Mouse (Mus musculus): ENCODE data around the gene Srsf5. TPM values are rescaled to one million over a fixed set of nuclear protein-coding genes. Genes with fewer than 3 reads are reported as not detected.

The Srsf5 gene
- 223 and 278 TPM in 2 replicates for total RNA-seq (2015; ENCODE audit: low replicate concordance)
- total RNA-seq (2017; ENCODE audit: low replicate concordance), result 504 and 624 TPM in 2 replicates

DNA sequence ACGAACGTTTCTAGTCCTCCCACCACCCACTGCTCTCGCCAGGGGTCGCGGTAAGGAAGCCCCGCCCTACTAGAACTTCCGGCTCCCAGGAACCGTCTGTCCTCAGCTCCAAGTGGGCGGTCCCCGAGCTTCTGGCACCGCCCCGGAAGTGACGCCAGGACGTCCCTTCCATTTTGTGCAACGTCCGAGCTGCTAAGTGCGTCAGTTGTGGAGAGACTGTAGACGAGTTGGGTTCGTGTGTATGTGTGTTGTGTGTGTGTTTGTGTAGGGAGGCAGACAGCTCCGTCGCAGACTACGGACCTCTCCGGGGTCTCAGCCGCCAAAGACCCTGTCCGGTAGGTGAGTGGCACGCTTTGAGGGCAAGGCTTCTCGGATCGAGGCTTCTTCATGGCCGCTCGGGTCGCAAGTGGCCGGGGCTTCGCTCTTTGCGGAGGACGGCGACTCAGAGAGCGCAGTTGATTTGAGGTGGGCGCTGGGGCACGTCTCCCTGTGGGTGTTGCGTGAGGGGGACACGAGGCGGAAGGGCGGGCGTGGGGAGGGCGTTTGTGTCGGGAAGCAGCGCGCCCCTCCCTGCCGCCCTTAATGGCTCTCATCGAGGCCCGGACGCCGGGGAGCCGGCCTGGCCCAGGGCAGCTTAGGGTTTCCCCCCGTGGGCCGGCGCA lies at the start of gene Srsf5:
Gene Srsf5 (plus strand): TSS at position 171 of the 662 bp plus-strand sequence.
- peak; percentile 80 for ATAC-seq (replicated peaks; ENCODE audit: low FRiP score, poor library complexity, severe bottlenecking)

DNA sequence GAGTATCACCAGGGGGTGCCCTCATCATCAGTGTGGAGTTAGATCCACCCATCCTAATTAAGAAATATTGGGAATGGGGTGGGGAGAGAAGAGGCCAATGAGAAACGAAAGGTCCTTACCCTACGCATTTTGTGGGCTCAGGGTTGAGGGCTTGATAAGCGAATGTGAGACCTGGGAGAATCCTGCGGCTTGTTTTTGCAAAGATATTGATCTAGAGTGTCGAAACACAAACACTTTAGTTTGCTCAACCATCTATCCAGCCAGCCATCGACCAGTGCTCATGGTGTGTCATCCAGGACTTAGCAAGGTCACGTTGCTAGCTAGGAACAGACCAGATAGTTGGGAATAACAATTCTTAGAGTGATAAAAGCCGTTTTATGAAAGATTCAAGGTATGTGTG lies 35.7 kb upstream of the Srsf5 start:
- no peak for ATAC-seq (replicated peaks; ENCODE audit: low FRiP score, poor library complexity, severe bottlenecking)

DNA sequence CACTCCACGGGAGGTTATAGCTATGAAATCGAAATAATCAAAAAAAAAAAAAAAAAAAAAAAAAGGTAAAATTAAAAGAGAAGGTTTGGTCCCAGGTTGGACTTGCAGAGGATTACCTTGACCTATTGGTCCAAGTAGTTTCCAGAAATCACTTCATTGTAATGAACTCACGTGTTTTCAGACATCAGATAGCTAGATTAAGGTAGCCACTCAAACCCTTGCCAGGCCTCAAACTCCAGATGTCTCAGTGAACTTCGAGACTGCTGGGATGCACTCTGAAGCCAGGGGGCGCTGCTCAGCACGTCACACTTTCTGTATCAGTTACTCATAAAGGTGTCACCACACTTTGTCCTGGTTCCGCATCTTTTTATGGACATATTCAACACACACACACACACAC lies 27.5 kb upstream of the Srsf5 start:
- peak; percentile 86 for ATAC-seq (replicated peaks; ENCODE audit: low FRiP score, poor library complexity, severe bottlenecking)

DNA sequence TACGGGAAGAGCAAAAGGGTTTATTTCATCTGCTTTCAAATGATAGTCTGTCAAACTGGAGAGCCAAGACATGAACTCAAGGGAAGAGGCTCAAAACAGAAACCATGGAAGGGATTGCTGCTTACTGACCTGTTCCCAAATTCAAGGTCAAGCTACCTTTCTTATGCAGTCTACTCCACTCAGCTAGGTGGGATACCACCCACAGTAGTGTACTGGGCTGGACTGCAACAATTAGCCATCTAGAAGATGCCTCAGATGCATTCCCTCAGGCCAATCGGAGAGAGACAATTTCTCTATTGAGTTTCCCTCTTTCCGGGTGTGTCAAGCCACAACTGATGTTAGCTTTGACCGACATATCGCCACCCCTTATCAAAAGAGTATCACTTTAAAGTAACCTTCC lies 24.0 kb upstream of the Srsf5 start:
- ATAC-seq (replicated peaks; ENCODE audit: low FRiP score, poor library complexity, severe bottlenecking), result no peak

DNA sequence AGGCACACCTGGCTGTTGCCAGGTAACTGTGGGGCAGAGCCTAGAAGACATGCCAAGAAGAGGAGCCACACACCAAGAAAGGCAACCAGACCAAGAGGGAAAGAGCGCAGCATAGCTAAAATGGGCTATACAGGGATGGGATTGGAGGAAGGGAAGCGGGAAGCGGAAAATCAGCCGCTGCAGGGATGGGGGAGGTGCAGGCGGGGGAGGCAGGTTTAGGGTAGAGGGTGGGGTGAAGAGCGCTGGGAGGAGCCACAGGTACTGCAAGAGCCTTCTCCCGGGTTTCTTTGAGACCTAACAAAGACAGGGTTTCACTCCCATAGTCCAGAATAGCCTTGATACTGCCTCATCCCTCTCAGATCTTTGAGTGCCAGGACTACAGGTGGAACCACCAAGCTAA lies 22.4 kb upstream of the Srsf5 start:
- no peak for ATAC-seq (replicated peaks; ENCODE audit: low FRiP score, poor library complexity, severe bottlenecking)

DNA sequence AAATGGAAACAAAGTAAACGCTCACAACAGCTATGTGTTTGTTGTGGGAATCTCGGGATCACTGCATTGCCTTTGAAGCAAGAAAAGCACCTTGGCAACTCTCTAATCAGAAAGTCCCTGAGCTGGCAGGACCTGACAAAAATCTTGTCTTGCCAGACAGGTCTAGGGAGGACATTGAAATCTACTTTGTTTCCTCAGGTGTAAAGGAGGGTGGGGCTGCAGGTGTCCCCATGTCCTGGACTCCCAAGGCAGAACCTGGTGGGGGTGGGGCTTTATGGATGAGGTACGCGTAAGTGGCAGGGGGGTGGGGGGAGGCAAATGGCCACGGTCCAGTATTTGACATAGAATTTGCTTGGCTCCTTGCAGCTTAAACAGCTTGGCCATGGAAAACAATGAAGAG lies 21.7 kb upstream of the Srsf5 start:
- ATAC-seq (replicated peaks; ENCODE audit: low FRiP score, poor library complexity, severe bottlenecking), result no peak

DNA sequence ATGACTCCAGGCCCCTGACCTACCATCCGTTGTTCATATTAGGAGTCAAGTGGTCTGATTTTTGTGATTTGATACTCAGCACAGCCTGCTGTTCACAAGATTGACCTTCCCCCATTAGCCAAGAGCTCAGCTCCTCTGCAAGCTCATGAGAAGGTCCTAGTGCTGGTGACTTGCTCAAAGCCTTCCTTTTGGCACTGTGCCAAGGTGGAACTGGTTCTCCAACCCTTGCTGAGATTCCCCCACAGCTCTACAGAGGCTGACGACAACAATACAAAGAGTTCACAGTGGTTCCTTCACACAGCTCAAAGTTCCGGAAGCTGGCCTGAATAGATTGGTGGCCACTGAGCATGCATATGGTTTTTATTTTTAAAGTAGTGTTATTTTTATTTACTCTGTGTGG lies 21.1 kb upstream of the Srsf5 start:
- ATAC-seq (replicated peaks; ENCODE audit: low FRiP score, poor library complexity, severe bottlenecking), result no peak

DNA sequence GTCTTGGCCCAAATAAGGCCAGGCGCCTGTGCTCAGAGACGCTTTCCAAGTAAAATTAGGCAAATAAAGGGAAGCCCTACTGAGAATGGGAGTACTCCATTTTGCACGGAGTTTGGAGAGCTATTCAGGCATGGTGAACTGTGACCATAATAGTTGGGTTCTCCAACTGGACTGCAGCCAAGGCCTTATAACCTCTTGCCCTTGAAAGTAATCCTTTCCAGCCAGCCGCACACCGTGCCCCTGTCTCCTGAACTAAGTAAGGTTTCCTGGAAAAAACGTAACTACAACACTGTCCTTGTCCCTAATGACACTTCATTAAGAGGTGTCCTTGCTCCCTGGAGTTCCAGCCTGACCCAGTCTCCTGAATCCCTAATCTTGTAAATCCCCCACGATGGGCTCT lies 19.4 kb upstream of the Srsf5 start:
- no peak for ATAC-seq (replicated peaks; ENCODE audit: low FRiP score, poor library complexity, severe bottlenecking)

DNA sequence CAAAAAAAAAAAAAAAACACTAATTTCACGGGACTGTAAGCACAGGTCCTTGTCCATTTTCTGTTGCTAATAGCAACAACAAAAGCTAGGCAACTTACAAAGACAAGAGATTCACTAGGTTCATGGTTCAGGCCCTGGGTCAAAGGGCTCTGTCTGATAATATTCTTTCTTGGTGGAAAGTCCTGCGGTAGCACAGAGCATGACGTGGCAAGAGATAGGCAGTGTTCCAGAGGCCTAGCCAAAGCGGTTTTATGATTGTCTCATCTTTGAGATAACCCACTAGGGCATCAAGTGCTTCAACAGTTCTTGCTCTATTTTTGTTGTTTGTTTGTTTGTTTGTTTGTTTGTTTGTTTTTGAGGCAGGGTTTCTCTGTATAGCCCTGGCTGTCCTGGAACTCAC lies 18.8 kb upstream of the Srsf5 start:
- ATAC-seq (replicated peaks; ENCODE audit: low FRiP score, poor library complexity, severe bottlenecking), result 0 out of 2 replicates have a peak, but pooled peaks have one; percentile 50

DNA sequence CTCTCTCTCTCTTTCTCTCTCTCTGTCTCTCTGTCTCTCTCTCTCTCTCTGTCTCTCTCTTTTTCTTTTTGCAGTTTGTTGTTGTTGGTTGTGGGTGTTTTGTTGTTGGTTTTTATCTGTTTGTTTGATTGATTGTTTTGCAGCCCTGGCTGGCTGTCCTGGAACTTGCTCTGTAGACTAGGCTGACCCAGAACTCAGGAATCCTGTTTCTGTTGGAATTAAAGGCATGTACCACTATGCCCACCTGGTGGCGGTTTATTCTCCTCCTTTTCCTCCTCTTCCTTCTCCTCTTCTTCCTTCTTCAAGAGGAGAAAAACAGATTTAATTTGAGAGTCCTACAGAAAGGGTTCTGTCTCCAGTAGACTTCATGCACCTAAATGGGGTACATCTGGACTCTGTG lies 17.8 kb upstream of the Srsf5 start:
- no peak for ATAC-seq (replicated peaks; ENCODE audit: low FRiP score, poor library complexity, severe bottlenecking)

DNA sequence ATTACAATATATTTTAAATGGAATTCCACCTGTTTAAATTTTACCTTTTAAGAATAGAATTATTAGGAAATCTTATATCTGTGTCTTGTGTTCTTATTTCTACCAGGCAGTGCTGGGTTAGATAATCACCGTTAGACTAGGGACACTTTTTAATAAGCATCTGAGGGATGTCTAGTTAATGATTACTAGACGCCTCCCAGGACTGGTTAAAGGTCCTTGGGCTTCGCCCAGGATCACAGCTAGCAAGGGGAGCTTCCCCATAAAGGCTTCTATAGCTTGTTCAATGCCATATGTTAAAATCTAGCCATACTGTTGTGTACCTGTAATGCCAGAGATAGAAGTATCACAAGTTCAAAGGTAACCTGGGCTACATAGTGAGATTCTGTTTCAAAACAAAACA lies 16.4 kb upstream of the Srsf5 start:
- no peak for ATAC-seq (replicated peaks; ENCODE audit: low FRiP score, poor library complexity, severe bottlenecking)

DNA sequence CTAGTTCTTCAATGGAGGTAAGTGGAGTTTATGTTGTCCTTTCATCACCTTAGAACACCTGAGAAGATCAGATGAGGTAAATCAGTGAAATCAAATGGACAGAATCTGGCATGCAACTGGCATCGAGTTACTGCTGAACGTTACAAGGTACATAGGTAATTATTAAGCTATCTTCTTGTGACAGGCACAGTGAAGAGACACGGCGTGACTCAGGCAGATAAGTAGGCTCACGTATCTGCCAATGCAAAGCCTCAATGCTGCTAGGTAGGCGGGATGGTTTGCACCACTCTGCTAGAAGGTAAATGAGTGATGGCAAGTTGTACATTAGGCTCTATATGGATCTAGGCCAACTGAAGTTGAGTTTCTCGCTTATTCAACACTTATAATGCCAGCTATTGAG lies 15.2 kb upstream of the Srsf5 start:
- ATAC-seq (replicated peaks; ENCODE audit: low FRiP score, poor library complexity, severe bottlenecking), result peak; percentile 94

DNA sequence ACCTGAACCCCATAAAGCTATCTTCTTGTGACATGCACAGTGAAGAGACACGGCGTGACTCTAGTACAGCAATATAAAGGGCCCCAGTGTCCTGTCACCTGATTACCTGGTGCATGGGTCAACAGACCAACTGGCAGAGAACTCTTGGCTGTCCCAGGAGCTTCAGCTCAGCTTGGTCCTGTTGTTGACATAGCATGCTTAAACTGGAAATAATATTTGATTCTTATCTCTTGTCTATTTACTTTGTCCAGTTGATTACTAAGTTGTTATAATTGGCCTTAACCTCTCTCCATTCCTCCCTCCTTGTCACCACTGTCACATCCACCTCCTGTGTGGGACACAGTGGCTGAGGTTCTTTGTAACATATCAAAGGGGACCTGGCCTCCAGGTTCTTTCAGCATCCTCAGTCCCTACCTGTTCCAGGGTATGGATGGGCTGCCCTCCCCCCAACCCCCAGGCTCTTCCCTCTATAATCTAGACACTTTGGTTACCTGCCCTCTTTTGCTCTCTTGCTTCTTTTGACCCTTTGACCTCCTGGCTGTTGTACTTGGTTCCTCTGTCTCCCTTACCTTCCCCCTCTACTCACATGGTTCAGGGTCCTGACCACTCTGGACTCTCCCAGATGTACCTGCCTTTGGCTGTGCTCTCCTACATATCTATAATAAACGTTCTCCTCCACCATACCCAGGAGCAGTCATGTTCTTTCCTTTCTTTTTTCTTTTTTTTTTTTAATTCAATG lies 13.7 kb upstream of the Srsf5 start:
- ATAC-seq (replicated peaks; ENCODE audit: low FRiP score, poor library complexity, severe bottlenecking), result no peak

DNA sequence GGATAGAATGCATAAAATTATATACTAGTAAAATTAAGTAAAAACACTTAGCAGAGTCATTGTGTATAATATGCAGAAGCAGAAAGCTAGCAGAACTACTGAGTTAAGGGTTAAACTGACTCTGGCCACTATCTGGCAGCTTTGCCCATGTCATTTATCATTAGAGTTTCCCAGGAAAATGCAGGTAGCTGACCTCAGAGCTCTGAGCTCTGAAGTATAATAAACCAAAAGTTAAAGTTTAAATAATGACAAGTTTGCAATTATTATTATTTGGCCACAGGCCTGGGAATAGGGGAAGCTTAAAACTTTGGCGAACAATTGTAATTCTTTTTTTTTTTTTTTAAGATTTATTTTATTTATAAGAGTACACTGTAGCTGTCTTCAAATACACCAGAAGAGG lies 12.4 kb upstream of the Srsf5 start:
- ATAC-seq (replicated peaks; ENCODE audit: low FRiP score, poor library complexity, severe bottlenecking), result no peak

DNA sequence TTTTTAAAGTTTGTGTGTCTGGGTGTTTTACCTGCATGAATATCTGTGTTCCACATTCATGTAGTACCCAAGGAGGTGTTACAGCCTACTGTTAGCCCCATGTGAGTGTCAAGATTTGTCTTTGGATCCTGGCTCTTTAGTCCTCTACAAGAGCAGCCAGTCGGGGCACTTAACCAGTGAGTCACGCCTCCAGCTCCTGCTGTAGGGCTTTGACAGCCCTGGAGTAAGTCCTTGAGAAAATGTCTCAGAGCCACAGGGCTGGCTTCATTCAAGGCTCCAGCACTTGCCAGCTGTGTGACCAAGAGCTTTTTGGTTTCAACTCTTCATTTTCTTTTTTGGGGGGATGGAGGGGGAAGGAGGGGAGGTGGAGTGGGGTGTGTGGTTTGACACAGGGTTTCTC lies 8.6 kb upstream of the Srsf5 start:
- no peak for ATAC-seq (replicated peaks; ENCODE audit: low FRiP score, poor library complexity, severe bottlenecking)

DNA sequence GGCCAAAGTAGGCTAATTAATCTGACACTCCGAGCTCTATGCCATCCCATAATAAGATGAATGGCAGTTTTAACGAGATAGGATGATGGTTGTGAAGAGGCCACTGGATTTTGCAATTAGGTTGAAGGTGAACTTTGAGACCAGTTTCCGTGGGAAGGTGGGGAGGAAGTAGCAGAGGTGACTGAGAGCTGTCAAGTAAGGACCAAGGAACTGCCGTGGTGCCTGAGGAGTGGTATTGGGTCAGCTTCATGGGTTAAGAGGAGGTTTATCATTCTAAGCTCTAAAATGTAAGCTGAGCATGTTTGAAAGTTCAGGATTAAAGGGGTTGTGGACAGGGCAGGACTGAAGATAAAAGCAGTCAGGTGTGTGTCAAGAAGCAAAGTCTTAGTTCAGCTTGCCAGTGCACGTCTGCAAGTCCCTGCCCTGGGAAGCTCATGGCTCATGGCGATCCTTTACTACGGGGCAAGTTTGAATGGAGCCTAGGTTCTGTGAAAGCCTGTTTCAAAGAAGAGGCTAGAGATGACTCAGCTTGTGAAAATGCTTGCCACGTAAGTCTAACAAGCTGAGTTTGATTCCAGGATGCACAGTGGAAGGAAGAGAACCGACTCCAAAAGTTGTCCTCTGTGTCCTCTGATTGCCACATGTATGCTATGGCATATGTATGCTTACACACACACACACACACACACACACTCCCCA lies 7.8 kb upstream of the Srsf5 start:
- no peak for ATAC-seq (replicated peaks; ENCODE audit: low FRiP score, poor library complexity, severe bottlenecking)

DNA sequence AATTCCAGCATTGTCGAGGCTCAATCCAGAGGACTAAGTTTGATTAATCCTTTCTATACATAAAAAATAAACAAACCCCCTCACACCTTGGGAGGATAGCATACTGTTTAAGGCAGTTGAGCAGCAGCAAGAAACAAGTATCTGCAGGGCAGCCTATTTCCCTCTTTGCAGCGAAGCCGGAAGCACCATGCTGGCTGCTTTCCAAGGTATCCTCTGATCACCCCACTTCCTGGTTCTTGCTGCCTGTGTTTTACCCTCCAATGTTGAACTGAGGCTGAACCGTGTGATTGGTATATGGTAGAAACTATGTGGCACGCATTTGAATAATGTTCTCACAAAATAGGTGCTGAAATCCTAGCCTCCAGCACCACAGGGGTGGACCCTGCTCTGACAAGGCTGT lies 6.7 kb upstream of the Srsf5 start:
- ATAC-seq (replicated peaks; ENCODE audit: low FRiP score, poor library complexity, severe bottlenecking), result no peak

DNA sequence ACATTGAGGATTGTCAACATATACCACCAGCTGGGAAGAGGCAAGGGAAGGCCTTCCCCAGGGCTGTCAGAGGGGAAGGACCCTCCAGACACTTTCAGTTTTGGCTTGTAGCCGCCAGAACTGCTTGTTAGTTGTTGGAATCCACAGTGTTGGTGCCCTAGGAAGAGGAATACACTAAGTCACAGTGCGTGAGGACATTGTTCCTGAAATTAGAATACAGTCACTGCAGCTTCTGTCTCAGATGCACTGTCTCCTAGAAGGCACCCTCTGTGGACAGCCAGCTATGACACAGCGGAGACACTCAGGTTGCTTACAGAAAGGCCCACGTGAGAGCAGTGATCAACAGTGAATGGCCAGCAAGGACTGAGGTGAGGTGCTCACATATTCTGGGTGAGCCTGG lies 6.1 kb upstream of the Srsf5 start:
- ATAC-seq (replicated peaks; ENCODE audit: low FRiP score, poor library complexity, severe bottlenecking), result no peak

DNA sequence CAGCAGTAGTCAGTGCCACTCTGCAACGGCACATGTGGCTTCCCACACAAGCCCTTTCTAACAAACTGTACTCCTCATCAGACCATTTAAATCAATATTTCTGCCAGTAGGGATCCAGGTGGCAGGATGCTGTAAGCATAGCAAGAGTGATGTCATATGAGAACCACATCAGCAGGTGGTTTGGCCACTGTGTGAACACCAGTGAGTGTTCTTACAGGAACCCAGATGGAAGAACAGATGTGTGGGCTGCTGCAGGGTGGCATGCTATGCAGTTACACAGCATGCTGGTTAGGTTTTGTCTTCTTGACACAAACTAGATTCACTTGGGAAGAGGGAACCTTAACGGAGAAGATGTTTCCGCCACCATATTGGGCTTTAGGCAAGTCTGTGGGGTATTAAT lies 3.4 kb upstream of the Srsf5 start:
- ATAC-seq (replicated peaks; ENCODE audit: low FRiP score, poor library complexity, severe bottlenecking), result no peak

DNA sequence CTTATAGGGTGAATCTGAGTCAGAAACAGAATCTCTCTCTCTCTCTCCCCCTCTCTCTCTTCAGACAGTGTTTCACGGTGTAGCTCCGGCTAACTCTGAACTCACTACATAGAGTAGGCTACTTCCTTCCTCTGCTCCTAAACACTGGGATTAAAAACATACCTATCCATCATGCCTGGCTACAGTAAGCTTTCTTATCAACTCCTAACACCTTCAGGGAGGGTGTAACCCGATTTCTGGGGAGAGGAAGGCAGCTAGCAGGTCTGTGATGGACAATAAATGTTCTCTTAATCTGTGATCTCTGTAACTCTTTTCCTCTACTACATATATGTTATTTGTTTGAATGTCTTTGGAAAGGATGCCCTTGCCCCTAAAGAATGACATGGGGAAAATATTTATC lies 1.9 kb upstream of the Srsf5 start:
- peak; percentile 65 for ATAC-seq (replicated peaks; ENCODE audit: low FRiP score, poor library complexity, severe bottlenecking)

DNA sequence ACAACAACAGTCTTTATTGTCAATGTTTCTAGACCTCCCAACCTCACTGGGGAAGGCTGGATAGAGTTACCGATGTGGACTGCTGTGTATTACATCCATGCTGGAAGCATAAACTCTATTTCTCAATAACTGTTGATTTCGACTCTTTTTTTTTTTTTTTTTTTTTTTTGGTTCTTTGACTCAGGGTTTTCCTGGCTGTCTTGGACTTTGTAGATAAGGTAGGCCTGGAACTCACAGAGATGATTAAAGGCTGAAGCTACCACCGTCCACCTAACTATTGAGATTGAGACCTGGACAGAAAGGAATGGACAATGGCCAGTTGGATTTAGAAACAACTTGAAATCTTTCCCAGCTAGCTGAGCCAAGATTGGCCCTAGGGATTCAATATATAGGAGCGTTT lies 1.1 kb upstream of the Srsf5 start:
- no peak for ATAC-seq (replicated peaks; ENCODE audit: low FRiP score, poor library complexity, severe bottlenecking)

Data from erythroid progenitor cell, adult 5-6 weeks (primary cell).